Mouse (Mus musculus): ENCODE results near the gene Jam2.
A peak's percentile ranks its signal among the peaks of the same experiment; 100 is the strongest.

Gene Jam2

DNA sequence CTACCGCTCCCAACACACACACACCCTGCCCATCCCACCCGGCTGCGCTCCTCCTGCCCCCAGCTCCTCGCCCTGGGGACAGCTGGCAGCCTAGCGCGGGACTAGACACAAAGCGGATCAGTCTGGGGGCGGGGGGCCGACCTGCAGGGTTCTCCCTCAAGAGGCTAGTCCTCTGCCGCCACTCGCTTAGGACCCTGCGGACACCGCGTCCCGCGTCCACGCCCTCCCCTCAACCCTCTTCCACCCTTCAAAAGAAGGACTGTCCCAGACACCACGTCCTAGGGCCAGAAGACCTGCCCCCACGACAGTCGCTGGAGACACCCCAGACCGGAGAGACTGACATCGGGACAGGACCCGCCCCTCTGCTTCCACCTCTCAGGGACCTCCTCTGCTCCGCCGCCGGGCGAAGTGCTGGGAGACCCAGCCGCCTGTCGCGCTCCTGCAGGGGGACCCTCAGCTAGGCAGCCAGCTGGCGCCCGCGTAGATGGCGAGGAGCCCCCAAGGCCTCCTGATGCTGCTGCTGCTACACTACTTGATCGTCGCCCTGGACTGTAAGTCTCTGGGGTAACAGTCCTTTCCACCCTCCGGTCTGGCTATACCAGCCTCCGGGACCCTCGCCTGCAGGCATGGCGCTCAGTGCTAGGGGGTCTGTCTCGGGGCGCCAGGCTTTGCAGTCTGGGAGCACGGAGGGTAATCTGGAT is at the start of gene Jam2:
Gene Jam2 (plus strand): TSS at position 121 of the 701 bp plus-strand sequence.
- peak; percentile 7 for DNase-seq (ENCODE audit: low read depth, low spot score)

DNA sequence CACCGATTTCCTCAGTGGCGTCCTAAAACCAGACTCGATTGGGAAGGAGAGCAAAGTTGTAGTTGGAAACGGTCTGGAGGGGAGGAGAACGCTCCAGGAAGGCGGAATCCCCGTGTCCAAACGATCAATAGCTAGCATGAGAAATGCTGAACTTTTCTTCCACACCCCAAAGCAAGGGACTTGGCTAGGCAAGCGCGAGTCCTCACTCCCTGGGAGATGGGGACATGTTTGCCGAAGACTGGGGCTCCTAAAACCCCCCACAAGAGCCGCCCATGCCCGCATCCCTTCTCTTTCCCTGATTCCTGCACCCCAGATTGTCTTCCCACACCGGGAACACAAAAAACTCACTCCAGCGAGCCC is 39.1 kb upstream of the Jam2 start:
- no peak for DNase-seq (ENCODE audit: low read depth, low spot score)

- peak; percentile 95 for DNase-seq (ENCODE audit: low read depth, low spot score)
Measured at GRCm38 (mm10) chr16:84735166-84736105, 38.5 kb upstream of the Jam2 start, which contains the start of gene Mrpl39. TSS of gene Mrpl39 (minus strand) at chr16:84735742.

- peak; percentile 24 for DNase-seq (ENCODE audit: low read depth, low spot score)
Measured at GRCm38 (mm10) chr16:84737358-84737757, 36.6 kb upstream of the Jam2 start.

- no peak for DNase-seq (ENCODE audit: low read depth, low spot score)
Measured at GRCm38 (mm10) chr16:84744703-84745490, 29.0 kb upstream of the Jam2 start.

DNA sequence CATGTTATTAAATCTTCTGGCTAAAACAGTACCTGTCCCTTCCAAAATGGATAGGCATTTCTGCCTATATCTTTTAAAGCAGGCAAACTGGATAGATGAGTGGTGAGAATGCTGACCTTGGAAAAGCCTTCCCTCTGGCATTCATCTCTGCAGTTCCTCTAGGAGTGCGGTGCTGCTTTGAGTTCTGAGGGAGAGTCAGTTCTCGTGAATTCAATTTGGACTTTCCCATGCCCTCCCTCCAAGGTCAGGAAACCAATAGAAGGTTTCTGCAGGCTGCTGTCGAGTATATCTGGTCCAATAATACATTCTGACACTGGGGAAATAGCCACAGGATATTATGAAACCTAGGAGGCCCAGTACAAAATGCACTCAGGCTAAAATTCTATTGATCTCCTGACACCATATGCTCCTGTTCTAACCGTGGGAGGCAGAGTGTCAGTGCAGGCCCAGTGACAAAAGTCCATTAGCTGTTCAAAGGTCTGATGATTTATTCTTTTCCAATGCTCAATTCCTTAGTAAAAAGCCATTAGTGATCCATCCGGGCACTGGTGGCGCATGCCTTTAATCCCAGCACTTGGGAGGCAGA is 28.1 kb upstream of the Jam2 start:
- no peak for DNase-seq (ENCODE audit: low read depth, low spot score)

DNA sequence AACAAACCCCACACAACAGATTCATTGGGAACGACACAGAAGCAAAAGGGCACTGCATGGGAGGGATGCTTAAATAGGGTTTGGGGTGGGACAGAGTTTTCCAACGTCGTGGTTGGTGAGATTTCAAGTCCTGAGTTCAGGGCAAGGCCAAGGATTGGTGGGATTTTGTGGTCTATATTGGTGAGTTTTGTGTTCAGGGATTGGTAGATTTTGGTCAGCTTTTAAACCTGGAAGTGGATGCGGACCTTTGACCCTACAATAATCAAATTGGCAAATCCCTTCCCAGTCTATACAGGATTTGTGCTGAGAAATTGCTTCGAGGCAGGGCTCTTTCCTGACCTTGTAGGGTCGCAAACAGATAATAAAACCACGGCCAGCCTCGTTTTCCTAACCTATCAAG is 6.0 kb upstream of the Jam2 start:
- DNase-seq (ENCODE audit: low read depth, low spot score): no peak

- DNase-seq (ENCODE audit: low read depth, low spot score): no peak
Measured at GRCm38 (mm10) chr16:84769182-84769581, 4.7 kb upstream of the Jam2 start.

DNA sequence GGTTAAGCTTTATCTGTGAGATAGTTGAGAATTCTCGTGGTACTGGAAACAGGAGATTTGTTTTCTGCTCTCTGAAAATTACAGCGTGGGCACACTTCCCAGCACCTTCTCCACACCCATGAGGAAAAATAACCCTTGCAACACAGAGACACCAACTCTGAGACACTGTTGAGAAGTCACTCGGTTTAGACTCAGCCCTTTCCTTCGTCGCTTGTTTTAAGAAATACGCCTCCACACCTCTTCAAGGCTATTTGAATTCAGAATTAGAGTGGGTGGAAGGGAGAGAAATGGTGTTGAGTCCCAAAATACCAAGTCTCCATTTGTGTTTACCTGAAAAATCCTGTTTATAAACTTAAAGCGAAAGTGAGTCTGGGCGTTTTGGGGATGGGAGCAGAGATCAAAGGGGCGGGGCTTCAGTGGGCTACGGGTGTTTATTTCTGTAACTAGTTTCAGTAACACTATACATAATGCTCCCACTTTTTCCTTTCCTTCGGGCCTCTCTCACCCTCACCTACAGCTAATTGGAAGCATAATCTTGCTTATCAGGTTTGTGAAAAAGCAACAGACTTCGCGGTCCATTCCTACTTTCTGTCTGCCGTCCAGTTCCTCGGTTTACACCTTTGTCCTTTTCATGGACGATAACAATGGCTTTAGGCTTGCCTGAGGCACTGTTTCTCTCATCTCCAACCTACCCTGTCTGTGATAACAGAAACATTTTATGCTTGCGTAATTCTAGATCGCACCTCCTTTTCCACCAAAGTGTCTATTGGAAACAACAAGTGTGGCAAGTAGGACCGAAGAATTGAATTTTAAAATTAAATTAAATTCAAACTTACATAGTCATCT is 4.1 kb upstream of the Jam2 start:
- DNase-seq (ENCODE audit: low read depth, low spot score): no peak

DNA sequence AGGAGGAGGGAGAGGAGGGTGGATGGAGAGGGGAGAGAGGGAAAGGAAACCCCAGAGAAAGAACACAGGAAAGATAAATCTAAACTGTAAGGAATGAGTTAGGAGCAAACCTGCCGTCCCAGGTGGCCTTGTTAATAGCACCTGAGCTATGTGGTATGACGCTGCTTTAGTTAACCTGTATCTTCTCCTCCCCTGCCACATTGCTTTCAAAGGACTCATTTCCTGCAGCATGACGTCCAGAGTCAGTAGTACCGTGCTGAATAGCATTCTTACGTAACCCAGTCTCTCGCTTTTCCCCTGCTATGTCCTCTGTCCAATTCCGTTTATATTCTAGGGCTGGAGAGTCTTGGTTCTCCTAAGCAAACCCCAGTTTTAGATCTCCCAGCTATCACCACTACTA is 3.0 kb upstream of the Jam2 start:
- DNase-seq (ENCODE audit: low read depth, low spot score): no peak

GRCm38 (mm10) chr16:84771461-84771860 is 2.5 kb upstream of the Jam2 start:
- no peak for DNase-seq (ENCODE audit: low read depth, low spot score)

GRCm38 (mm10) chr16:84772496-84773267 is 1.2 kb upstream of the Jam2 start:
- DNase-seq (ENCODE audit: low read depth, low spot score): no peak

DNA sequence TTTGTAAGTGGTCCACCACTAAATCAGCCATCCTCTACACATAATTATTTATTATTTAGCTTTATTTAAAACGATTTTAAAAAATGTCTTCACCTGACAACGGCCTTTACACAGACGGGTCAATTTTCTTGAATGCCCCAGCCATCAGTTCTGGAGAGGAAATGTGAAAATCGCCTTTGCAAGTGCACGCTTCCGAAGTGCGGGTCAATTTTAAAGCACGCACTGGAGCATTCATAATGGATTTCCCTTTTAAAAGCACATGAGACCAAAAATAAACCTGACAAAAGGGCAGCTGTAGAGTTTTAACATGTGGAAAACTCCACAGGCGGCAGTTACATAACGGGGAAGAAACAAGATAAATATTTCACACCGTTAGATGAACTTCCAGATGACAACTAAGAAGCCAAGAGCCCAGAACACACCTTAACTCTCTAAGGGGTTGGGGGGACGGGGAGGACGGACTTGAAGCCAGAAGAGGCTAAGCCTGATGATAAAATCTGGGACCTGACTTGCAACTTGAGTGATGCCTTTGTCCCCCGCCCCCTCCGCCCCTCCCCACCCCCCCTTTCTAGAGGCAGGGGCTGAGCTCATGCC is 558 bp upstream of the Jam2 start:
- DNase-seq (ENCODE audit: low read depth, low spot score): no peak

DNA sequence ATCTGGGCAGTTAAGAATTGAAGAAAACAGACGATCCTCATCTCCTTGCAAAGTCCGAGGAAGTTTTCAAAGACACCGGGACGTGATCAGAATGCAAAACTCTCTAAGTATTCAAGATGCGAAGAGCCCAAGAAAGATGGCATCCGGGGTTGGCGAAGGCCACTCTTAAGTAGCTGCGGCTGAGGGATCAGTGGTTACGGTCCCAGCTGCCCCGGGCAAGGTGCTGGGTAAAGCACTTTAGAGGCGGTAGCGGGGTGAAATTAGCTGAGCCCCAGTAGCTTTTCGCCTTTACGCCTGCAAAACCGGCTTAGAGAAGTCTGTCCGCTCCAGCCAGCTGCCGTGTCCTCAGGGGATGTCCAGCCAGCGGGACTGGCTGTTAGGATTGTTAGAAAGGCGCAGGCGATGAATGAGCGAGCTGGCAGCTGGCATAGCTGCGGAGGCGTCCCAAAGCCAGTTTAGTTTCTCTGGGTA is 873 bp downstream of the Jam2 start:
- peak; percentile 6 for DNase-seq (ENCODE audit: low read depth, low spot score)

DNA sequence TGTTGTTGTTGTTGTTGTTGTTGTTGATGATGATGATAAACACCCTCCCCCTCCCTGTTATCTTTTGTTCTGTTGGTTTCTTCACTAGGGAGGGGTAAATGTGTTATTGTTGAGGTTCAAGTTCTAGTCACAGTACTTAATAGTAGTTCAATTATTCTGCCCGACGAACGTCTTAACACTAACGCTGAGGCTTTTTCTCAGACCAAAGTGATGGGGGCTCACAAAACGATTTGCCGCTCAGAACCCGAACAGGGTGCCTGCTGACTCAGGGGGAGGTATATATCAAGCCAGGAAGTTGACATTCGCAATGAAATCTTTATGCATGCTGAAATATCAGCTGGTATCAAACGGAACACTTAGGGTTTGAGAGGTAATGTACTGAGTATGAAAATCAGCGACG is 1.4 kb downstream of the Jam2 start:
- DNase-seq (ENCODE audit: low read depth, low spot score): no peak

DNA sequence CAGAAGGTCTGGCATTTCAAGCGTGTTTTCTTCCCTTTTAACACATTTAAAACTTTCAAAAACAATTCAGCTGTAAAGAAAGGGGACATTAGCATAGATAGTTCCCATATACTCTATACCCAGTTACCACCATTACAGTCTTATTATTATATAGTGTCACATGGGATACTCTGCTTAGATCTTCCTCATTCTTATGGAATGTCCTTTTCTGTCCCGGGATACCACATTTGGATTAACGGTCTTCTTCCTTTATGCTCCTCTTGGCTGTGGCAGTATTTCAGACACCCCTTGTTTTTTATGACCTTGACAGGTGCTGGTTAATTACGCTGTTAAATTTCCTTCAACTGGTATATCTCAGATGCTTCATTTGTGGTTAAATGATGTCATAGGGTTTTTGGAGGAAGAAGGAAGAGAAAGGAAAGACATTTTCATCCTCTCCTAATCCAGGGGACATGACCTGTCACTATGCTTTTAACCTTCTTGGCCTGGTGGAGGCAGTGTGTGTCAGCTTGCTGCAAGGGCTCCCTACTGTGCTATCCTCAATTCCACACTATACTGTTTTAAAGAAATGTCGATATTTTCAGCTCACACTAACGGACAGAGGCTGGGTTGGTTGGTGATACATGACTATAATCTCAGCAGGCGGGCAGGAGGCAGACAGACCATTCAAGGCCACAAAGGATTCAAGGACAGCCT is 2.3 kb downstream of the Jam2 start:
- DNase-seq (ENCODE audit: low read depth, low spot score): no peak

GRCm38 (mm10) chr16:84778431-84778830 is 4.5 kb downstream of the Jam2 start:
- DNase-seq (ENCODE audit: low read depth, low spot score): no peak

DNA sequence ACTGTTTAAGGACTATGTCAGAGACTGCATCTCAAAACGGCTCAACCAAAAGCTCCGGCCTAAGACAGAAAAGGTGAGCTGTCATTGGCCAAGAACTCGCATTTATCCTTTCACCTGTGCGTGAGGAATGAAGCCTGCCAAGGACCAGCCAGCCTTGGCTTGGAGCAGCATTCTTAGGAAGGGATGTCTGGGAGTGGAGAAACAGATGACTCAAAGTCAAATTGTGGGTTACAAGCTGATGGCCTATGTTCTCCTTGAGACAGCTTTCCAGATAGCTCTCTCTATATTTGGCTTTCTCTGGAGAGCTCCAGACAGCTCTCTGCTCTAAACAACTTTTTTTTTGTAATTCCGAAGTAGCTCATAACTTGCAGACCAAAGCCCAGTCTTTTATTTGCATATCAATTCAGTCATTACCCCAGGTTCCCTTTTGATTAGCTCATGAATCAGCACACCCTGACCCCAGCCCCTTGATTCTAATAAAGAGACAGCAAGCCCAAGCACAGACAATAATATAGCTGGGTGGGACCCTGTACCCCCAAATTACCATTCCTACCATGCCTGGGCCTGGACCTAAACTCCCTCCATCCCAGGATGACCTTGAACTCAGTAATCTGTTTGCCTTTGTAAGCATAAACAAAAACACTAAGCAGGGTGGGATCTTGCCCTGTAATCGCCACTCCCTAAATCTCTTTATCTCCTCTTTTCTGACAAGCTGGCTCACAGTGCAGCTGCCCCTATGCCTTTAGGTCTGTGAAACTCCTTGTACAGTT is 5.1 kb downstream of the Jam2 start:
- no peak for DNase-seq (ENCODE audit: low read depth, low spot score)
